7 mouse cellular contexts compared by ENCODE assay signal in the genomic region with DNA sequence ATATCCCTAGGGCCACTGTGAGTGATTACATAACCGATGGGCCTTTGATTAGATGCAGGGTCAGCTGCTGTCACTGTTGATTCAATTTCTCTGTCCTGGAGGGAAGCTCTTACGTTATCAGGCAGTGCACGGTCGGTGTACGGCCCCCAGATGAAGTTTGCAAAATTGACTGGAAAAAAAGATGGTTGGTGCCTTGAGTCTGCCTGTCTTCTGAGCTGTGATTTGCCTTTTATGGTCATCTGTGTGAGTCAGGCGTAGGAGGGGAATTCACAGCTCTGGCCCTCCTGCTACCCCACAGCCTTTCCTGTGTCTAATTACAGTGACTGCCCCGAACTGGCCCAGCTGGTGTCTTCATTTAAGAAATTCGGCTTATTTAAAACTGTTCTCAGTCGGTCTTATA. TPM values are rescaled to one million over a fixed set of nuclear protein-coding genes. Genes with fewer than 3 reads are reported as not detected.
A peak's percentile ranks its signal among the peaks of the same experiment; 100 is the strongest.
DNase-seq lines count a peak whose midpoint lies in the region; ATAC-seq lines count a peak whose summit lies in the region.

No protein-coding gene starts in this region.

- peaks cover 13% of the 10 kb centered on the region for H3K36me3 ChIP-seq in lung, embryonic 15.5 days
- peaks cover 46% of the 10 kb centered on the region for H3K36me3 ChIP-seq in heart, embryonic 13.5 days
- H3K36me3 ChIP-seq in lung, embryonic 16.5 days (ENCODE audit: control insufficient read depth, insufficient read depth, low read length): peaks cover 8% of the 10 kb centered on the region

- H3K4me1 ChIP-seq in lung, embryonic 15.5 days: peaks cover 31% of the 10 kb centered on the region
- peaks cover 33% of the 10 kb centered on the region for H3K4me1 ChIP-seq in brown adipose tissue, adult 24 weeks (ENCODE audit: control insufficient read depth, insufficient read depth, insufficient read length, low read length)
- peaks cover 51% of the 10 kb centered on the region for H3K4me1 ChIP-seq in heart, embryonic 13.5 days
- peaks cover 25% of the 10 kb centered on the region for H3K4me1 ChIP-seq in lung, embryonic 16.5 days (replicated peaks; ENCODE audit: control insufficient read depth, insufficient read depth, low read length)

- WGBS in lung, embryonic 15.5 days: 32% methylated on average over 9 of the region's 9 CpGs
- 21% methylated on average over 9 of the region's 9 CpGs for WGBS in heart, embryonic 13.5 days
- whole genome bisulfite sequencing in lung, embryonic 16.5 days: 31% methylated on average over 9 of the region's 9 CpGs

- H3K4me3 ChIP-seq in lung, embryonic 15.5 days: no peak overlapping the region
- no peak overlapping the region for H3K4me3 ChIP-seq in brown adipose tissue, adult 24 weeks (ENCODE audit: insufficient read depth, low read depth, low read length)
- no peak overlapping the region for H3K4me3 ChIP-seq in heart, embryonic 13.5 days
- no peak overlapping the region for H3K4me3 ChIP-seq in lung, embryonic 16.5 days (ENCODE audit: low read length)

- peak; percentile 68; the same call in 1 of the 2 replicates for ATAC-seq in lung, embryonic 15.5 days (ENCODE audit: borderline replicate concordance, extremely low read depth, low FRiP score, low TSS enrichment)
- ATAC-seq in heart, embryonic 13.5 days (ENCODE audit: extremely low read depth, insufficient number of reproducible peaks, low FRiP score, low TSS enrichment): peak; percentile 35; the same call in 1 of the 2 replicates
- peak; percentile 59 for ATAC-seq in lung, embryonic 16.5 days (ENCODE audit: low read depth)
- no peak for ATAC-seq in megakaryocyte-erythroid progenitor cell, adult 5-6 weeks (replicated peaks; ENCODE audit: low FRiP score, low TSS enrichment, poor library complexity, severe bottlenecking)

- H3K27me3 ChIP-seq in lung, embryonic 15.5 days: no peaks in the 10 kb centered on the region
- no peaks in the 10 kb centered on the region for H3K27me3 ChIP-seq in heart, embryonic 13.5 days (replicated peaks)
- H3K27me3 ChIP-seq in lung, embryonic 16.5 days (ENCODE audit: control insufficient read depth, insufficient read depth, low read depth, low read length): no peaks in the 10 kb centered on the region

- DNase-seq in lung, postnatal 14 days: no peak
- DNase-seq in layer of hippocampus, adult 11-12 months (ENCODE audit: low spot score): no peak

- H3K27ac ChIP-seq in lung, embryonic 15.5 days: peak overlapping the region; percentile 72
- H3K27ac ChIP-seq in brown adipose tissue, adult 24 weeks (replicated peaks; ENCODE audit: low read depth, low read length): peak overlapping the region; percentile 100
- H3K27ac ChIP-seq in heart, embryonic 13.5 days (replicated peaks): peak overlapping the region; percentile 84
- H3K27ac ChIP-seq in lung, embryonic 16.5 days (ENCODE audit: low read length): peak overlapping the region; percentile 86

- no peak overlapping the region for H3K4me2 ChIP-seq in lung, embryonic 15.5 days
- no peak overlapping the region for H3K4me2 ChIP-seq in heart, embryonic 13.5 days
- no peak overlapping the region; the same call in 1 of the 2 replicates for H3K4me2 ChIP-seq in lung, embryonic 16.5 days (ENCODE audit: low read depth, low read length)

- no peaks in the 10 kb centered on the region for H3K9me3 ChIP-seq in lung, embryonic 15.5 days
- H3K9me3 ChIP-seq in heart, embryonic 13.5 days: no peaks in the 10 kb centered on the region
- no peaks in the 10 kb centered on the region for H3K9me3 ChIP-seq in lung, embryonic 16.5 days (ENCODE audit: control insufficient read depth, low read length)

- H3K9ac ChIP-seq in lung, embryonic 15.5 days: no peak overlapping the region
- H3K9ac ChIP-seq in heart, embryonic 13.5 days: no peak overlapping the region
- no peak overlapping the region for H3K9ac ChIP-seq in lung, embryonic 16.5 days (ENCODE audit: low read length)

RNA-seq across cellular contexts. Expression of gene Akap5, which starts 16.7 kb away (rescaled TPM):
- polyA plus RNA-seq in lung, embryonic 15.5 days (2015; fragmentation: Nextera tagmentation; extraction: Ambion mirVana): 23.3 and 28.7 TPM in 2 replicates
- polyA plus RNA-seq in brown adipose tissue, adult 24 weeks (2012; ENCODE audit: insufficient read depth, insufficient read length, missing spikeins): 0.71 and 0.87 TPM in 2 replicates
- 4.0 and 4.4 TPM in 2 replicates for polyA plus RNA-seq in heart, embryonic 13.5 days (2015; fragmentation: Nextera tagmentation; extraction: Ambion mirVana)
- 35.7 and 43.7 TPM in 2 replicates for polyA plus RNA-seq in lung, embryonic 16.5 days (2015; fragmentation: Nextera tagmentation; extraction: Ambion mirVana)
- total RNA-seq in megakaryocyte-erythroid progenitor cell, adult 5-6 weeks (2014; fragmentation: Nextera tagmentation): 1.2 and 2.6 TPM in 2 replicates
- 2.1 and 4.8 TPM in 2 replicates for total RNA-seq in megakaryocyte-erythroid progenitor cell, adult 5-6 weeks (2017)

RNA-seq across cellular contexts. Expression of gene Mthfd1, which starts 52.9 kb away (rescaled TPM):
- 97.4 and 99.8 TPM in 2 replicates for polyA plus RNA-seq in lung, embryonic 15.5 days (2015; fragmentation: Nextera tagmentation; extraction: Ambion mirVana)
- polyA plus RNA-seq in brown adipose tissue, adult 24 weeks (2012; ENCODE audit: insufficient read depth, insufficient read length, missing spikeins): 14.7 and 15.1 TPM in 2 replicates
- polyA plus RNA-seq in heart, embryonic 13.5 days (2015; fragmentation: Nextera tagmentation; extraction: Ambion mirVana): 40.1 and 41.0 TPM in 2 replicates
- polyA plus RNA-seq in lung, embryonic 16.5 days (2015; fragmentation: Nextera tagmentation; extraction: Ambion mirVana): 92.9 and 93.2 TPM in 2 replicates
- total RNA-seq in megakaryocyte-erythroid progenitor cell, adult 5-6 weeks (2014; fragmentation: Nextera tagmentation): 306 and 318 TPM in 2 replicates
- total RNA-seq in megakaryocyte-erythroid progenitor cell, adult 5-6 weeks (2017): 467 and 637 TPM in 2 replicates
